Mouse (Mus musculus) heart, embryonic 12.5 days (tissue): Measurements from ENCODE around the gene Hmgb1. TPM values are rescaled to one million over a fixed set of nuclear protein-coding genes. Genes with fewer than 3 reads are reported as not detected.

ENCODE experiments used
- ATAC-seq: fragments of 200-750 bp; cut with Nextera tagmentation; 2 replicates; pipeline ENCODE4 v1.8.0; 2017; ENCODE audit warnings: moderate TSS enrichment, moderate library complexity; ENCODE audit not compliant: insufficient number of reproducible peaks, low FRiP score
- H3K27ac ChIP-seq: fragments of 300-500 bp; sonication (generic); 2 replicates; pipeline ENCODE4 v1.5.1; 2016; ENCODE audit warnings: mild to moderate bottlenecking, moderate library complexity; ENCODE audit not compliant: poor library complexity, severe bottlenecking
- H3K27me3 ChIP-seq: fragments of 300-500 bp; sonication (generic); replicated peaks from 2 replicates; pipeline ENCODE4 v1.6.1; 2016; ENCODE audit warnings: mild to moderate bottlenecking, moderate library complexity
- H3K36me3 ChIP-seq: fragments of 300-500 bp; sonication (generic); 2 replicates; pipeline ENCODE4 v1.6.1; 2016; ENCODE audit warnings: mild to moderate bottlenecking, moderate library complexity
- H3K4me1 ChIP-seq: fragments of 300-500 bp; sonication (generic); replicated peaks from 2 replicates; pipeline ENCODE4 v1.6.1; 2016; ENCODE audit warnings: mild to moderate bottlenecking
- H3K4me2 ChIP-seq: fragments of 300-500 bp; sonication (generic); 2 replicates; pipeline ENCODE4 v1.6.1; 2016; ENCODE audit warnings: mild to moderate bottlenecking, moderate library complexity
- H3K4me3 ChIP-seq: fragments of 300-500 bp; sonication (generic); 2 replicates; pipeline ENCODE4 v1.5.1; 2016; ENCODE audit warnings: mild to moderate bottlenecking
- H3K9ac ChIP-seq: fragments of 300-500 bp; sonication (generic); 2 replicates; pipeline ENCODE4 v1.6.1; 2016; ENCODE audit warnings: mild to moderate bottlenecking, moderate library complexity
- H3K9me3 ChIP-seq: fragments of 300-500 bp; sonication (generic); replicated peaks from 2 replicates; pipeline ENCODE4 v1.6.1; 2016; ENCODE audit warnings: mild to moderate bottlenecking, moderate library complexity
- WGBS: fragments of 180-500 bp; shearing (Covaris S2); methylation state at CpG from one replicate; pipeline ENCODE4 v1.1.7; 2016; 5-methylcytosine and 5-hydroxymethylcytosine counted together
- polyA plus RNA-seq: library from polyadenylated mRNA; unstranded; fragments of >200 nt; fragmentation: Nextera tagmentation; extraction: Ambion mirVana; gene quantifications from 2 replicates; pipeline ENCODE4 v1.2.1, GENCODE M21; 2016

Hmgb1 gene
- polyA plus RNA-seq, 1 experiment from 2014 or later: 801 TPM

- Histone ChIP-seq H3K36me3 (no peaks in the 10 kb centered on the region), H3K9me3 (peaks cover 5% of the 10 kb centered on the region; the same call in 1 of the 2 replicates), H3K27me3 (no peaks in the 10 kb centered on the region), H3K27ac (no peak overlapping the region), H3K9ac (no peak overlapping the region), H3K4me3 (no peak overlapping the region), H3K4me2 (no peak overlapping the region), H3K4me1 (peaks cover 3% of the 10 kb centered on the region; the same call in 1 of the 2 replicates)
- 69% methylated on average over 3 of the region's 3 CpGs for WGBS
- no peak for ATAC-seq
Observed at GRCm38 (mm10) chr5:149100091-149100490, 84.2 kb downstream of the Hmgb1 start.

- H3K9ac ChIP-seq: no peak overlapping the region
- no peak overlapping the region for H3K27ac ChIP-seq
- no peaks in the 10 kb centered on the region for H3K36me3 ChIP-seq
- no peak overlapping the region for H3K4me2 ChIP-seq
- H3K4me1 ChIP-seq: peaks cover 3% of the 10 kb centered on the region; the same call in 1 of the 2 replicates
- H3K9me3 ChIP-seq: peaks cover 5% of the 10 kb centered on the region; the same call in 1 of the 2 replicates
- ATAC-seq: no peak
- WGBS: 84% methylated on average over 1 of the region's 1 CpGs
- H3K4me3 ChIP-seq: no peak overlapping the region
- H3K27me3 ChIP-seq: no peaks in the 10 kb centered on the region
Observed at GRCm38 (mm10) chr5:149099009-149099408, 85.3 kb downstream of the Hmgb1 start.

- no peak for ATAC-seq
Observed at GRCm38 (mm10) chr5:149097841-149098240, 86.4 kb downstream of the Hmgb1 start.

GRCm38 (mm10) chr5:149096284-149096683 is 88.0 kb downstream of the Hmgb1 start:
- H3K4me1 ChIP-seq: peaks cover 3% of the 10 kb centered on the region; the same call in 1 of the 2 replicates
- ATAC-seq: no peak
- no peaks in the 10 kb centered on the region for H3K36me3 ChIP-seq
- peaks cover 3% of the 10 kb centered on the region; the same call in 1 of the 2 replicates for H3K9me3 ChIP-seq
- WGBS: 53% methylated on average over 11 of the region's 11 CpGs
- H3K4me3 ChIP-seq: no peak overlapping the region
- H3K4me2 ChIP-seq: no peak overlapping the region
- no peak overlapping the region for H3K9ac ChIP-seq
- no peak overlapping the region for H3K27ac ChIP-seq
- no peaks in the 10 kb centered on the region for H3K27me3 ChIP-seq

More at GRCm38 (mm10) chr5:149097841-149098240, 86.4 kb downstream of the Hmgb1 start:
- Histone ChIP-seq H3K36me3 (no peaks in the 10 kb centered on the region), H3K4me3 (no peak overlapping the region), H3K9me3 (peaks cover 5% of the 10 kb centered on the region; the same call in 1 of the 2 replicates), H3K27ac (no peak overlapping the region), H3K9ac (no peak overlapping the region), H3K4me1 (peaks cover 3% of the 10 kb centered on the region; the same call in 1 of the 2 replicates), H3K4me2 (no peak overlapping the region), H3K27me3 (no peaks in the 10 kb centered on the region)
- WGBS: 82% methylated on average over 5 of the region's 5 CpGs

- Histone ChIP-seq H3K27ac (no peak overlapping the region), H3K9me3 (no peaks in the 10 kb centered on the region), H3K36me3 (no peaks in the 10 kb centered on the region), H3K27me3 (no peaks in the 10 kb centered on the region), H3K9ac (no peak overlapping the region), H3K4me3 (no peak overlapping the region), H3K4me2 (no peak overlapping the region), H3K4me1 (peaks cover 3% of the 10 kb centered on the region; the same call in 1 of the 2 replicates)
- no peak for ATAC-seq
- WGBS: 87% methylated on average over 5 of the region's 5 CpGs
Observed at GRCm38 (mm10) chr5:149092926-149093325, 91.4 kb downstream of the Hmgb1 start.

GRCm38 (mm10) chr5:149092526-149092925 is 91.8 kb downstream of the Hmgb1 start:
- H3K36me3 ChIP-seq: no peaks in the 10 kb centered on the region
- no peaks in the 10 kb centered on the region for H3K9me3 ChIP-seq
- no peak overlapping the region for H3K4me2 ChIP-seq
- H3K4me3 ChIP-seq: no peak overlapping the region
- 79% methylated on average over 4 of the region's 4 CpGs for WGBS
- no peaks in the 10 kb centered on the region for H3K27me3 ChIP-seq
- no peak overlapping the region for H3K9ac ChIP-seq
- ATAC-seq: no peak
- H3K4me1 ChIP-seq: peaks cover 3% of the 10 kb centered on the region; the same call in 1 of the 2 replicates
- H3K27ac ChIP-seq: no peak overlapping the region

- H3K4me1 ChIP-seq: peaks cover 3% of the 10 kb centered on the region; the same call in 1 of the 2 replicates
- ATAC-seq: no peak
- H3K9me3 ChIP-seq: no peaks in the 10 kb centered on the region
- no peaks in the 10 kb centered on the region for H3K36me3 ChIP-seq
- no peak overlapping the region for H3K4me3 ChIP-seq
- H3K4me2 ChIP-seq: no peak overlapping the region
- no peak overlapping the region for H3K27ac ChIP-seq
- WGBS: 68% methylated on average over 14 of the region's 14 CpGs
- H3K27me3 ChIP-seq: no peaks in the 10 kb centered on the region
- no peak overlapping the region for H3K9ac ChIP-seq
Observed at GRCm38 (mm10) chr5:149091256-149091655, 93.0 kb downstream of the Hmgb1 start.

GRCm38 (mm10) chr5:149089860-149090259 is 94.4 kb downstream of the Hmgb1 start:
- no peak overlapping the region for H3K4me3 ChIP-seq
- no peak overlapping the region for H3K9ac ChIP-seq
- WGBS: 62% methylated on average over 2 of the region's 2 CpGs

GRCm38 (mm10) chr5:149089456-149089855 is 94.8 kb downstream of the Hmgb1 start:
- Histone ChIP-seq H3K27me3 (no peaks in the 10 kb centered on the region), H3K36me3 (no peaks in the 10 kb centered on the region), H3K9me3 (no peaks in the 10 kb centered on the region), H3K27ac (no peak overlapping the region), H3K4me2 (no peak overlapping the region), H3K4me3 (no peak overlapping the region), H3K4me1 (no peaks in the 10 kb centered on the region), H3K9ac (no peak overlapping the region)
- no peak for ATAC-seq
- 92% methylated on average over 5 of the region's 5 CpGs for WGBS

More at GRCm38 (mm10) chr5:149089860-149090259, 94.4 kb downstream of the Hmgb1 start:
- H3K9me3 ChIP-seq: no peaks in the 10 kb centered on the region
- no peaks in the 10 kb centered on the region for H3K27me3 ChIP-seq
- H3K4me1 ChIP-seq: no peaks in the 10 kb centered on the region
- H3K4me2 ChIP-seq: no peak overlapping the region
- H3K27ac ChIP-seq: no peak overlapping the region
- no peak for ATAC-seq
- no peaks in the 10 kb centered on the region for H3K36me3 ChIP-seq

GRCm38 (mm10) chr5:149088891-149089290 is 95.4 kb downstream of the Hmgb1 start:
- no peak for ATAC-seq
- Histone ChIP-seq H3K27me3 (no peaks in the 10 kb centered on the region), H3K36me3 (no peaks in the 10 kb centered on the region), H3K9me3 (no peaks in the 10 kb centered on the region), H3K27ac (no peak overlapping the region), H3K4me1 (no peaks in the 10 kb centered on the region), H3K4me2 (no peak overlapping the region), H3K4me3 (no peak overlapping the region), H3K9ac (no peak overlapping the region)
- WGBS: 79% methylated on average over 6 of the region's 6 CpGs

- no peaks in the 10 kb centered on the region for H3K27me3 ChIP-seq
- no peak overlapping the region for H3K4me3 ChIP-seq
- no peak overlapping the region for H3K27ac ChIP-seq
- no peak for ATAC-seq
- H3K4me1 ChIP-seq: no peaks in the 10 kb centered on the region
- no peak overlapping the region for H3K4me2 ChIP-seq
- WGBS: 68% methylated on average over 3 of the region's 3 CpGs
- no peaks in the 10 kb centered on the region for H3K9me3 ChIP-seq
- no peak overlapping the region for H3K9ac ChIP-seq
- no peaks in the 10 kb centered on the region for H3K36me3 ChIP-seq
Observed at GRCm38 (mm10) chr5:149088149-149088548, 96.1 kb downstream of the Hmgb1 start.
